Mouse (Mus musculus) olfactory bulb, adult 2 months (tissue): Measurements from ENCODE around the gene Prkaca. TPM values are rescaled to one million over a fixed set of nuclear protein-coding genes. Genes with fewer than 3 reads are reported as not detected.

Experiments used
- H3K27ac ChIP-seq: fragments of 200-500 bp; 2 replicates; pipeline ENCODE4 v1.5.1; 2012; ENCODE audit warnings: low read depth, low read length; ENCODE audit not compliant: insufficient read depth
- H3K4me1 ChIP-seq: fragments of 200-500 bp; 2 replicates; pipeline ENCODE4 v1.6.1; 2012; ENCODE audit warnings: low read length; ENCODE audit not compliant: control insufficient read depth, insufficient read depth
- H3K4me3 ChIP-seq: fragments of 200-500 bp; 2 replicates; pipeline ENCODE4 v1.5.1; 2012; ENCODE audit warnings: mild to moderate bottlenecking, low read depth, low read length, moderate library complexity; ENCODE audit not compliant: insufficient read depth
- CTCF ChIP-seq: fragments of 200-500 bp; IDR thresholded peaks from 2 replicates; pipeline ENCODE4 v1.5.1; 2012; ENCODE audit warnings: low read depth, mild to moderate bottlenecking, low read length, moderate library complexity; ENCODE audit not compliant: insufficient read depth
- POLR2A ChIP-seq: fragments of 200-500 bp; IDR thresholded peaks from 2 replicates; pipeline ENCODE4 v1.6.1; 2012; ENCODE audit warnings: mild to moderate bottlenecking, low read depth, low read length, moderate library complexity; ENCODE audit not compliant: insufficient read depth
- WGBS: fragments of 180-500 bp; shearing (Covaris S2); methylation state at CpG from one replicate; pipeline ENCODE4 v1.1.7; 2018; 5-methylcytosine and 5-hydroxymethylcytosine counted together
- polyA plus RNA-seq: library from polyadenylated mRNA; stranded (reverse); fragments of >200 nt; gene quantifications from 2 replicates; pipeline ENCODE4 v1.2.4, GENCODE M21; 2012; ENCODE audit warnings: low replicate concordance; ENCODE audit not compliant: missing spikeins, insufficient read depth, insufficient read length

The Prkaca gene
- polyA plus RNA-seq, 1 experiment, result not detected

- TF ChIP-seq POLR2A, result no peak
- no peak for TF ChIP-seq CTCF
- Histone ChIP-seq H3K4me1 (peaks cover 9% of the 10 kb centered on the region), H3K27ac (no peak overlapping the region), H3K4me3 (no peak overlapping the region)
- WGBS, result 63% methylated on average over 12 of the region's 12 CpGs
These were observed 48.8 kb downstream of the Prkaca start for GRCm38 (mm10) chr8:84021569-84021968.

GRCm38 (mm10) chr8:84023085-84023484, 50.3 kb downstream of the Prkaca start:
- WGBS, result 60% methylated on average over 5 of the region's 5 CpGs
- Histone ChIP-seq H3K27ac (no peak overlapping the region), H3K4me3 (no peak overlapping the region), H3K4me1 (peaks cover 10% of the 10 kb centered on the region)
- TF ChIP-seq CTCF (no peak), POLR2A (no peak)

GRCm38 (mm10) chr8:84023631-84024030, 50.8 kb downstream of the Prkaca start:
- WGBS, result 91% methylated on average over 1 of the region's 1 CpGs
- Histone ChIP-seq H3K4me1 (peaks cover 10% of the 10 kb centered on the region), H3K27ac (no peak overlapping the region), H3K4me3 (no peak overlapping the region)
- no peak for TF ChIP-seq POLR2A
- TF ChIP-seq CTCF, result no peak

GRCm38 (mm10) chr8:84024171-84024570, 51.4 kb downstream of the Prkaca start:
- H3K27ac ChIP-seq, result no peak overlapping the region
- TF ChIP-seq CTCF (peak; percentile 54; the same call in 1 of the 2 replicates), POLR2A (no peak)
- H3K4me3 ChIP-seq, result no peak overlapping the region
- WGBS, result 23% methylated on average over 10 of the region's 10 CpGs
- H3K4me1 ChIP-seq, result peaks cover 10% of the 10 kb centered on the region

GRCm38 (mm10) chr8:84025863-84026262, 53.1 kb downstream of the Prkaca start:
- peaks cover 10% of the 10 kb centered on the region for H3K4me1 ChIP-seq
- no peak overlapping the region for H3K27ac ChIP-seq
- under 1% methylated on average over 41 of the region's 41 CpGs for WGBS
- peak overlapping the region; percentile 31 for H3K4me3 ChIP-seq
- TF ChIP-seq POLR2A (no peak), CTCF (no peak)

GRCm38 (mm10) chr8:84027449-84027848, 54.7 kb downstream of the Prkaca start:
- Histone ChIP-seq H3K27ac (no peak overlapping the region), H3K4me3 (no peak overlapping the region), H3K4me1 (peaks cover 10% of the 10 kb centered on the region)
- TF ChIP-seq CTCF (no peak), POLR2A (no peak)
- WGBS, result 34% methylated on average over 10 of the region's 10 CpGs

- no peak for TF ChIP-seq CTCF
- no peak for TF ChIP-seq POLR2A
- Histone ChIP-seq H3K27ac (no peak overlapping the region), H3K4me1 (peaks cover 11% of the 10 kb centered on the region), H3K4me3 (no peak overlapping the region)
- 92% methylated on average over 5 of the region's 5 CpGs for WGBS
These were observed 56.5 kb downstream of the Prkaca start for GRCm38 (mm10) chr8:84029272-84029671.

- WGBS, result 62% methylated on average over 4 of the region's 4 CpGs
- Histone ChIP-seq H3K4me3 (no peak overlapping the region), H3K27ac (no peak overlapping the region), H3K4me1 (0 out of 2 replicates have a peak, but pooled peaks cover 2% of the 10 kb centered on the region)
- TF ChIP-seq CTCF (no peak), POLR2A (no peak)
These were observed 60.0 kb downstream of the Prkaca start for GRCm38 (mm10) chr8:84032777-84033176.

- WGBS, result 72% methylated on average over 5 of the region's 5 CpGs
- Histone ChIP-seq H3K4me3 (no peak overlapping the region), H3K4me1 (peaks cover 15% of the 10 kb centered on the region), H3K27ac (no peak overlapping the region)
- no peak for TF ChIP-seq CTCF
- TF ChIP-seq POLR2A, result no peak
These were observed 65.2 kb downstream of the Prkaca start for GRCm38 (mm10) chr8:84038015-84038414.

- peak; percentile 73 for TF ChIP-seq CTCF
- no peak for TF ChIP-seq POLR2A
- H3K4me3 ChIP-seq, result no peak overlapping the region
- peaks cover 15% of the 10 kb centered on the region for H3K4me1 ChIP-seq
- WGBS, result 4% methylated on average over 5 of the region's 5 CpGs
- no peak overlapping the region for H3K27ac ChIP-seq
These were observed 66.3 kb downstream of the Prkaca start for GRCm38 (mm10) chr8:84039050-84039449.
